Mouse (Mus musculus) heart, postnatal 0 days (tissue): ENCODE data around the gene Ing5.

Source experiments
- CTCF ChIP-seq: IDR thresholded peaks from 2 replicates; pipeline ENCODE4 v1.5.1; 2016; ENCODE audit warnings: antibody characterized with exemption, control low read depth, low read depth
- EP300 ChIP-seq: IDR thresholded peaks from 2 replicates; pipeline ENCODE4 v1.6.1; 2016; ENCODE audit warnings: antibody characterized with exemption, low read depth

GRCm38 (mm10) chr1:93810011-93810410 lies 6.2 kb downstream of the Ing5 start:
- TF ChIP-seq EP300 (no peak), CTCF (no peak)
